Mouse (Mus musculus): ENCODE results near the gene Peli3.
A peak's percentile ranks its signal among the peaks of the same experiment; 100 is the strongest.

Peli3 gene

GRCm38 (mm10) chr19:4908107-4908506, 34.8 kb downstream of the Peli3 start:
- no peak for DNase-seq

GRCm38 (mm10) chr19:4905979-4906794, 36.7 kb downstream of the Peli3 start, which contains the start of gene Bbs1:
Bbs1 (minus strand) TSS chr19:4906628.
- DNase-seq, result peak; percentile 34 to 51

GRCm38 (mm10) chr19:4899888-4900287, 43.0 kb downstream of the Peli3 start:
- no peak for DNase-seq

GRCm38 (mm10) chr19:4898972-4899371, 44.0 kb downstream of the Peli3 start:
- no peak for DNase-seq

- DNase-seq, result no peak
Measured at GRCm38 (mm10) chr19:4896780-4897520, 46.0 kb downstream of the Peli3 start.

GRCm38 (mm10) chr19:4891798-4892197, 51.1 kb downstream of the Peli3 start:
- no peak for DNase-seq

GRCm38 (mm10) chr19:4889791-4890190, 53.1 kb downstream of the Peli3 start:
- no peak for DNase-seq

GRCm38 (mm10) chr19:4883961-4884360, 59.0 kb downstream of the Peli3 start:
- DNase-seq, result no peak

Data from thymus, adult 18-20 months (tissue).